Mouse (Mus musculus) spleen, adult 2 months (tissue): Measurements from ENCODE around the gene Prelid1. TPM values are rescaled to one million over a fixed set of nuclear protein-coding genes. Genes with fewer than 3 reads are reported as not detected.

Experiments
- DNase-seq, 2 experiments: peaks; one replicate each; pipeline versions ENCODE4 v3.0.0 to v3.0.0-alpha.2; 2012 to 2021; ENCODE audit warnings: low spot score in 2 of 2, low read depth in 1 of 2
- H3K27ac ChIP-seq: fragments of 200-500 bp; 2 replicates; pipeline ENCODE4 v1.5.1; 2012; ENCODE audit warnings: low read length, inconsistent platforms; ENCODE audit not compliant: insufficient read depth
- H3K27me3 ChIP-seq: fragments of 200-500 bp; 2 replicates; pipeline ENCODE4 v1.6.1; 2012; ENCODE audit warnings: mild to moderate bottlenecking, moderate library complexity, low read length, inconsistent platforms; ENCODE audit not compliant: control insufficient read depth, insufficient read depth
- H3K36me3 ChIP-seq: fragments of 200-500 bp; 2 replicates; pipeline ENCODE4 v1.6.1; 2012; ENCODE audit warnings: mild to moderate bottlenecking, low read length, inconsistent platforms; ENCODE audit not compliant: control insufficient read depth, insufficient read depth
- H3K4me1 ChIP-seq: fragments of 200-500 bp; 2 replicates; pipeline ENCODE4 v1.6.1; 2011; ENCODE audit warnings: inconsistent platforms; ENCODE audit not compliant: control insufficient read depth, insufficient read depth, insufficient read length
- H3K4me3 ChIP-seq: fragments of 200-500 bp; 2 replicates; pipeline ENCODE4 v1.5.1; 2011; ENCODE audit warnings: mild to moderate bottlenecking, inconsistent platforms; ENCODE audit not compliant: insufficient read depth, insufficient read length; ENCODE audit errors: extremely low read depth
- CTCF ChIP-seq: fragments of 200-500 bp; IDR thresholded peaks from 2 replicates; pipeline ENCODE4 v1.5.1; 2011; ENCODE audit warnings: mild to moderate bottlenecking, inconsistent platforms; ENCODE audit not compliant: insufficient read depth, insufficient read length, insufficient replicate concordance; ENCODE audit errors: extremely low read depth
- POLR2A ChIP-seq: fragments of 200-500 bp; IDR thresholded peaks from 2 replicates; pipeline ENCODE4 v1.6.1; 2011; ENCODE audit warnings: low read depth, low read length, inconsistent platforms
- WGBS: fragments of 180-500 bp; shearing (Covaris S2); methylation state at CpG from one replicate; pipeline ENCODE4 v1.1.7; 2018; 5-methylcytosine and 5-hydroxymethylcytosine counted together
- polyA plus RNA-seq: library from polyadenylated mRNA; depleted of rRNA; stranded (reverse); fragments of >200 nt; gene quantifications from 2 replicates; pipeline ENCODE4 v1.2.3, GENCODE M21; 2012

Gene Prelid1
- polyA plus RNA-seq, 1 experiment, result 195 TPM

DNA sequence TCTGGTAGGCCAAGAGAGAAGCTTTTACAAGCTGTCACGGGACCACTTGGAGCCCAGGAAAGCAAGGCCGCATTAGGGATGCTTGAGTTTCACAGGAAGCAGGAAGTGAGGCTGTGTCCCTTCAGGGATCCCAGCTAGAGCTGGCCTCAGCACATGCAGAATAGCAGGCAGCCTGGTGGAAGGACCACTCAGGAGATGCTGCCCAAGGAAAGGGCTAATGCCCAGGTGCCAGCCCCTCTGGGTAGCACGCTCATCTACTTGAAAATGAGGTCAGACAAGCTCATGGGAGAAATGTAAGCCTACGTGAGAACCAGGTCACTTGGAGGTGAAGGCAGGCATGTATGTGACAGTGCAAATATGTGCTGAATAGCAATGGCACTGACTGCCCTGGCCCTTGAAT, 6.9 kb downstream of the Prelid1 start:
- Histone ChIP-seq H3K4me1 (peaks cover 21% of the 10 kb centered on the region; the same call in 1 of the 2 replicates), H3K36me3 (peaks cover 21% of the 10 kb centered on the region), H3K27me3 (no peaks in the 10 kb centered on the region), H3K4me3 (no peak overlapping the region), H3K27ac (0 out of 2 replicates have a peak overlapping the region, but pooled peaks have one; percentile 8)
- no peak for DNase-seq
- 85% methylated on average over 4 of the region's 4 CpGs for WGBS
- TF ChIP-seq CTCF, result no peak
- no peak for TF ChIP-seq POLR2A

DNA sequence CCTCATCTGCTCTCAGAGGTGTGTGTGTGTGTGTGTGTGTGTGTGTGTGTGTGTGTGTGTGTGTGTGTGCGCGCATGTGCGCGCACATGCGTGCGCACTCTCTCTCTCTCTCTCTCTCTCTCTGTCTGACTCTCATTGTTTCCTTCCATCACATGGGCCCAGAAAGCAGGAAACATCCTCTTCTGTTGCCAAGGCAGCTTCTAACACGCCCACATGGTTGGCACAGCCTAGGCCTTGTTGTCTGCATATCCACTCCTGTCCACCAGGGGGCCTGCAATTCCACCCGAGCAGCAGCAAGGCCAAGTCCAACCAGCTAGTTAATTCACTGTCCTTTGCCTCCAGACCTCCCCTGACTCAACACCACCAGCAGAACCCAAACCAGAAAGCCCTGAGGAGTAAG, 7.3 kb downstream of the Prelid1 start:
- Histone ChIP-seq H3K4me3 (no peak overlapping the region), H3K27me3 (no peaks in the 10 kb centered on the region), H3K4me1 (peaks cover 19% of the 10 kb centered on the region; the same call in 1 of the 2 replicates), H3K36me3 (peaks cover 21% of the 10 kb centered on the region), H3K27ac (no peak overlapping the region)
- no peak for TF ChIP-seq POLR2A
- peak; percentile 87 for TF ChIP-seq CTCF
- WGBS, result 14% methylated on average over 8 of the region's 8 CpGs
- peak; percentile 85 to 87 for DNase-seq

DNA sequence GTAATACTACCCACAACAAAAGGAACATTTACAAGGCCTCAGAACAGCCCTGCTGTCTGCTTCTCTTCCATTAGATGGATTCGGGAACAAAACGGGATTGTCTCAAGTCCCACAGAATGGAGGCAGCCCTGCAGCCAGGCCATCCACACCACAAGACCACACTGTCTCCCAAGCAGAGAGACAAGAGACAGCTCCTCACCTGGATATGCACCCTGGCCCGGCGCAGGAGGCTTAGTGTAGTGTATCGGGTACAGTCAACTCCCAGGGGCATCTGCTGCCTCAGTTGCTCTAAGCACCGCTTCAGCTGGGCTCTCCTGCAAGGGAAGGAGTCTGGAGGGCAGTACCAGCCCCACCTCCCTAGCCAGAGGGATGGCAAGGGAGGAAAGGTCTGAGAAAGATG, 7.9 kb downstream of the Prelid1 start:
- DNase-seq, result no peak
- peaks cover 21% of the 10 kb centered on the region for H3K36me3 ChIP-seq
- TF ChIP-seq CTCF (no peak), POLR2A (no peak)
- H3K4me3 ChIP-seq, result peak overlapping the region; percentile 4; the same call in 1 of the 2 replicates
- H3K27me3 ChIP-seq, result no peaks in the 10 kb centered on the region
- no peak overlapping the region for H3K27ac ChIP-seq
- peaks cover 16% of the 10 kb centered on the region; the same call in 1 of the 2 replicates for H3K4me1 ChIP-seq
- 84% methylated on average over 6 of the region's 6 CpGs for WGBS

DNA sequence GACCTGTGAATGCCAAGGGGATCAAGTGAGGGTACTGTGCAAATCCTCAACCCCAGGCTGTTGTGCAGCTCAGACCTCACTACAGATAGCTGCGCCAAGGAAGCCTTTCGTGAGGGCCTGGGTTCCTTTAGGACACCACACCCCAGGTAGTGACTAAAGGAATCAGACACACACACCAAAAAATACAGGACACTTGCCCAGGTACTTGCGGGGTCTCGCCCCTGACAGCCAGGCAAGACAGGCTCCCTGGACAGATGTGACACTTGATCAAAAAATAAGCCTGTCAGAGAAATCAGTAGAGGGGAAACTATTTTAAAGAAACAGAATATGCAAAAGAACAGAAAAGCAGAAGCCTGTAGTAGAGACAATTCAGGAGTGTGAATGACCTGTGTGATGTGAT, 8.3 kb downstream of the Prelid1 start:
- TF ChIP-seq POLR2A (no peak), CTCF (no peak)
- DNase-seq, result no peak
- Histone ChIP-seq H3K4me1 (peaks cover 16% of the 10 kb centered on the region; the same call in 1 of the 2 replicates), H3K36me3 (peaks cover 18% of the 10 kb centered on the region), H3K27ac (no peak overlapping the region), H3K27me3 (no peaks in the 10 kb centered on the region), H3K4me3 (peak overlapping the region; percentile 60; the same call in 1 of the 2 replicates)
- WGBS, result 78% methylated on average over 4 of the region's 4 CpGs

DNA sequence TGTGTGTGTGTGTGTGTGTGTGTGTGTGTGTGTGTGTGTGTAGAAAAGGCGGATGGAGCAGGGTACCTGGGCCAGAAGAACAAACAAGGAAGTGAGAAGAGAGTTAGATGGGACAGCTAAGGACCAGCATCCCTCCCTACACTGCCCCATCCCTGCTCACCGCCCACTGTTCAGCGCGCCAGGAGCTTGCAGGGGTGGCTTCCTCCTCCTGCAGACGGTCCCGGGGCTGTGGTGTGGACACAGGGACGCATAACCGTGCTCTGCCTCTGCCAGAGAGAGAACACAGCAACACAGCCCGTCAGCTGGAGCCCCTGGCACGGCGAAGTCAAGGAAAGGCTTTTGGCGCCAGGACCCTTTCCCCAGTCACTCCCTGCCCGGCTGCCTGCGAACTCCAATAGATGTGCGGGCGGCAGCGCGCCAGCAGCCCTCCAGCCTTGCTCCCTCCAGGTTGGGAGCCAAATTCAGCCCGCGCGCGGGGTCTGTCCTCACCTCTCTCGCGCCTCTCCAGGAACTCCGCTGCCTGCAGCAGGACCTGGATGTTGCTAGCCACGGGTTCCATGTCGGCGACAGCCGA, 8.9 kb downstream of the Prelid1 start:
- Histone ChIP-seq H3K27ac (peak overlapping the region; percentile 35), H3K4me3 (peak overlapping the region; percentile 60), H3K36me3 (peaks cover 14% of the 10 kb centered on the region), H3K4me1 (peaks cover 16% of the 10 kb centered on the region; the same call in 1 of the 2 replicates), H3K27me3 (no peaks in the 10 kb centered on the region)
- 2% methylated on average over 28 of the region's 29 CpGs for WGBS
- no peak for TF ChIP-seq CTCF
- TF ChIP-seq POLR2A, result no peak
- no peak for DNase-seq

DNA sequence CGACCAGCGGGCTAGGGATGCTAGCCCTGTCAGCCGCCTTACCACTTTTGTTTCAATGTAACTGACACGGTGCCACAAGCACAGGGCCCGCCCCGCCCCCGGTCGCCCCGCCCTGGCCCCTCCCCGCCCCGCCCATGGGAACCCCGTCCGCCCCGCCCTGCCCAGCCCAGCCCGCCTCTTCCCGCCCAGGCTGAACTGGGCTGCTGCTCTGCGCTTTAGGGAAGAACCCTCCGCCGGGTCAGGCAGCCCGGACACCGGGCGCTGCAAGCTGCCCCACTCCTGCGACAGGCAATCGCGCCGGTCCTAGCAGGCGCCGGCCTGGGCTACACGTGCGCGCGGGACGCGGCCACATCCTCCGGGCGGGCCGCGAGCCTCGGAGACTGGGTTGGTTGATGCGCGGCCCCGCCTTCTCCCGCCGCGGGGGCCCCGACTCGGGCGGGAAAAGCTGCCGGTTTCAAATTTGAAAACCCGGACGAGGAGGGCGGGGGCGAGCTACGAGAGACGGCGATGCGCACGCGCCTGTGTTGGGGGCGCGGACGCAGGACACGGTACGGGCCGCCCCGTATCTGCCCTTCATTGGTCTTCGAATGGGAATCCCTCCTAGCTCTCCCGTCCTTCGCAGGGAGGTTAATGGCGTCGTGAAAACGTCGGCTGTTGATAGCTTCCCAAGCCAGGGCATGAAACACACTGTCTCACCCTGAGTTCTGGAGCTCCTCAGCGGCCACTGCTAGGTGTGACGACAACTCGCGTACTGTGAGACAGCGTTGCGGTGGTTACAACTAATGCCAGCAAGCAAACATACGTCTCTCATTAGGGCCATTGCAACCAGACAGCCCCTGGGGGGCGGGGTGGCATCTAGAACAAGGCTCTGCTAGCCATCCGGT, 9.6 kb downstream of the Prelid1 start, which contains the start of gene Mxd3:
Gene Mxd3, minus strand, starts transcription at position 141 of the 884 bp plus-strand sequence.
- under 1% methylated on average over 79 of the region's 82 CpGs for WGBS
- Histone ChIP-seq H3K4me3 (peak within 1 kb of the TSS; percentile 67), H3K27ac (peak within 1 kb of the TSS; percentile 35), H3K36me3 (peaks cover 10% of the 10 kb centered on the region), H3K4me1 (peaks cover 16% of the 10 kb centered on the region; the same call in 1 of the 2 replicates), H3K27me3 (no peaks in the 10 kb centered on the region)
- no peak for TF ChIP-seq CTCF
- TF ChIP-seq POLR2A, result no peak
- DNase-seq, result peak; percentile 61 to 71
